Mouse (Mus musculus) spleen, postnatal 14 days (tissue): ENCODE results near the gene Cdc42se1.

Source experiments
- DNase-seq, 2 experiments: peaks; one replicate each; pipeline ENCODE4 v3.0.0; 2021 to 2022; ENCODE audit warnings: low spot score in 2 of 2

Cdc42se1 gene

DNA sequence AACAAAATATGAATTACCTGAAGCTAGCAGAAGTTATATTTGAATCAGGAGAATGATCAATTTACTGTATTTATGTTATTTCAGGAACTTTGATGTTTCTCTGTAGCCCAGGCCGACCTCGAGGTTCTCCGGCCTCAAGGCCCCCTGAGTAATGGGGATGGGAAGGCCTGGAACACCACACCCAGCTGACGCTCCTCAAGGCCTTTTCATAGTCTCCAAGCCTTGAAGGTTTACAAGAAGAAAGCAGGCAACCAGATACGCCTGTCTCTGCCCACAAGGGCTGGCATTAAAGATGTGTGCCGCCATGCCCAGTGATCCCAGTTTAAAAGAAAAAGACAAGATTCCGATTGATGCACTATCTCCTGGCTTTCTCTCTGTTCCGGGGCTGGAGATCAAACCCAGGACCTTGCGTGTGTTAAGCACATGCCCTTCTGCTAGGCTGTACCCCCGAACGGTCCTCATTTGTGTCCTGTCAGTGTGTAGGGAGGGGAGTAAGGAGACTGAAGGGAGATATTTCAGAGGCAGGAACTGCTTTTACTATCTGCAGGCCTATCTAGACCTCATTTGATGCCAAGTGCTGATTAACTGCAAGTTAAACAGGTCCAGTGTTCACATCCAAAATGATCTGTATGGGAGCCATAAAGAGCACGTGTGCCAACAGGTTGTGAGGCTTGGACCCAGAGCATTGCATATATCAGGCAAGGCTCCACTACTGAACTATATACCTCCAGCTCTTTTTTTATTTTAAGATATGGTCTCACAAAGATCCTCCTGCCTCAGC, 56.2 kb downstream of the Cdc42se1 start:
- DNase-seq: no peak

DNA sequence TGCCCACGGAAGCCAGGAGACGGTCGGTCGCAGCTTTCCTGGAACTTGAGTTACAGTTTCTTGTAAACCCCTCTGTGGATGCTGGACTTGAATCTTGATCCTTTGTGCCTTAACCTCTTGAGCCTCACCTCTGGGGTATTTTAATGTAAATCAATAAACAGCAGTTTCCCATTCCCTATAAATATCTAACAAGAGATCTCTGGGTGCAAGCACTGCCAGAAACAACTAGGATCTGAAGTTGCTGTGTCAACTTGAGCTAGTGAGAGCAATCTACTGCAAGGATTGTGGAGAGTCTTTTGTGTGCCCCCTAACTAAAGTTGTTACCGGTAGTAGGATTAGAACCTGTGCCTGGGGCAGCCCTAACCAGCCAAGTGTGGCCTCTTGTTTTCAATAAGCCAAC, 56.9 kb downstream of the Cdc42se1 start:
- DNase-seq: no peak
